Mouse (Mus musculus): ENCODE data around the gene Abcc4. TPM values are rescaled to one million over a fixed set of nuclear protein-coding genes. Genes with fewer than 3 reads are reported as not detected.

Gene Abcc4
- polyA plus RNA-seq, 1 experiment from 2014 or later, result 2.0 TPM

DNA sequence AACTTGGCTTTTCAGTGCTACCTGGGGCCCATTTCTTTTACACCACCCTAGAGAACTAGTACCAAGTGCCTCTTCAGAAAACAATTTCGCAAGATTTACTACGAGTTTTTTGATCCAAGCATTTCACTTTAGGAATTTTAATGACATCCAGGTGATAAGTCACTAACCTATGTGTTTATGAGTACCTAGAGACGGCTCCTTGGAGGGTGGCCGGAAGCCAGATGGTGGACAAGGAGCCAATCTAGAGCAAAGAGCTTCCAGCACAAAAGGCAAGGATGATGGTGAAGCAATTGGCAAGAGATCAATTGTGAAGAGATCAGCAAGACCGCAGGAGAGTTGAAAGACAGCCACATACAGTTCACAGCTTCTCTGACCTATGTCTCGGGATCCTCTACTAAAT, 8.7 kb upstream of the Abcc4 start:
- 78% methylated on average over 6 of the region's 6 CpGs for WGBS
- Histone ChIP-seq H3K4me3 (ENCODE audit: low read depth, low read length) (no peak overlapping the region), H3K36me3 (ENCODE audit: control insufficient read depth, insufficient read depth, low read length) (no peaks in the 10 kb centered on the region), H3K9me3 (ENCODE audit: control insufficient read depth, low read length) (no peaks in the 10 kb centered on the region), H3K4me2 (ENCODE audit: low read depth, low read length) (no peak overlapping the region), H3K27ac (ENCODE audit: low read depth, low read length) (no peak overlapping the region), H3K27me3 (ENCODE audit: control insufficient read depth, insufficient read depth, low read length) (no peaks in the 10 kb centered on the region), H3K9ac (replicated peaks; ENCODE audit: low read depth, low read length) (no peak overlapping the region), H3K4me1 (ENCODE audit: control insufficient read depth, insufficient read depth, low read length) (0 out of 2 replicates have a peak, but pooled peaks cover 6% of the 10 kb centered on the region)
- ATAC-seq (ENCODE audit: low read depth), result no peak

DNA sequence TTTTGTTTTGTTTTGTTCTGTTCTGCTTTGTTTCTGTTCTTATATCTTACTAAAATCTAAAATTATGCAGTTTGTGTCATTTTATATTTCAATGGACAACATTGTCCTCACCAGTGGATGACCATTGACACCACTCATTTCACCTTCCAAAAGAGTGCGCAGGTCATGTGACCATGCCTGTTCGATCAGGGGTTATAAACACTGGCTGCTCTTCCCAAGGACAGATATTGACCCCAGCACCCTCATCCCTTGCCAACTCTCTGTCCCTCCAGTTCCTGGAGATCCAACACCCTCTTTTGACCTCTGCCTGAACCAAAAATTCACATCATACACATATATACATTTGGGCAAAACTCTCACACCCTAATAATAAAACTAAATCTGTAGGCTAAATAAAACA, 8.3 kb upstream of the Abcc4 start:
- Histone ChIP-seq H3K36me3 (ENCODE audit: control insufficient read depth, insufficient read depth, low read length) (no peaks in the 10 kb centered on the region), H3K9ac (replicated peaks; ENCODE audit: low read depth, low read length) (no peak overlapping the region), H3K4me2 (ENCODE audit: low read depth, low read length) (no peak overlapping the region), H3K4me1 (ENCODE audit: control insufficient read depth, insufficient read depth, low read length) (0 out of 2 replicates have a peak, but pooled peaks cover 6% of the 10 kb centered on the region), H3K9me3 (ENCODE audit: control insufficient read depth, low read length) (no peaks in the 10 kb centered on the region), H3K27ac (ENCODE audit: low read depth, low read length) (no peak overlapping the region), H3K4me3 (ENCODE audit: low read depth, low read length) (no peak overlapping the region), H3K27me3 (ENCODE audit: control insufficient read depth, insufficient read depth, low read length) (no peaks in the 10 kb centered on the region)
- no peak for ATAC-seq (ENCODE audit: low read depth)
- WGBS, result 84% methylated on average over 2 of the region's 2 CpGs

DNA sequence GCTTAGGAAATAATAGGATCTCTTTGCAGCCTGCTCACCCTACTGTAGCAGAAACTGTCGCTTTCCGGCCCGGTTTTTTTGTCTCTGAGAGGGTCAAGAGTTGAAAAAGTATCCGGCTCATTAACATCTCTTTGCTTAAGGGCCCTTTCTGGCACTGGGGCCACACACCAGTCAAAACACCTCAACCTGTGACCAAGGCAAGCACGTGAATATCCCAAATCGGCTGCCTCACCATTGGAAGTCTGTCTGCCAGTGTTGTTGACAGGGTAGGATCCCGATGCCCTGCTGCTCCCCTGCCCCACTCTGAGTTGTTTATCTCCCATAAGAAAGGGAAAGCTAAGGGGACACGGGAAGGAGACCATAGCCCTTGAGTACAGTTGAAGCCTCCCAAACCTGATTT, 7.8 kb upstream of the Abcc4 start:
- WGBS, result 8% methylated on average over 8 of the region's 8 CpGs
- H3K9ac ChIP-seq (replicated peaks; ENCODE audit: low read depth, low read length), result peak overlapping the region; percentile 13; the same call in 1 of the 2 replicates
- H3K4me1 ChIP-seq (ENCODE audit: control insufficient read depth, insufficient read depth, low read length), result 0 out of 2 replicates have a peak, but pooled peaks cover 6% of the 10 kb centered on the region
- H3K9me3 ChIP-seq (ENCODE audit: control insufficient read depth, low read length), result no peaks in the 10 kb centered on the region
- peak overlapping the region; percentile 56 for H3K4me2 ChIP-seq (ENCODE audit: low read depth, low read length)
- no peak overlapping the region for H3K27ac ChIP-seq (ENCODE audit: low read depth, low read length)
- H3K4me3 ChIP-seq (ENCODE audit: low read depth, low read length), result peak overlapping the region; percentile 15; the same call in 1 of the 2 replicates
- no peaks in the 10 kb centered on the region for H3K27me3 ChIP-seq (ENCODE audit: control insufficient read depth, insufficient read depth, low read length)
- ATAC-seq (ENCODE audit: low read depth), result 0 out of 2 replicates have a peak, but pooled peaks have one; percentile 4
- no peaks in the 10 kb centered on the region for H3K36me3 ChIP-seq (ENCODE audit: control insufficient read depth, insufficient read depth, low read length)

DNA sequence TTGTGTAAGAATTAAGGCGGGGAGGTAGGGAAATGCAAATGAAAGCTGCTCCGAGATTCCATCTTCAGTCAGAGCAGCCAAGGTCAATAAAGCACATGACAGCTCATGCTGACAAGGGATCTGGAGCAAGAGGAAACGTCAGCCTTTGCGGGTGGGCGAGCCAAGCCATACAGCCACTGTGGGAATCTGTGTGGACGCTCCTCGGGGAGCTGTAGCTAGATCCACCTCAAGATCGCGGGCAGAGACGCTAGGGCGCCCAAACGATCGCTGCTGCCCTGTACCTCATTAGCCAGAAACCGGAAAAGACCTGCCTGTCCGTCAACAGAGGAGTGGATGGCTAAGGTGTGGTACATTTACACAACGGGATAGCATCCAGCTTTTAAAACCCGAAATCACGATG, 7.4 kb upstream of the Abcc4 start:
- 0 out of 2 replicates have a peak, but pooled peaks have one; percentile 26 for ATAC-seq (ENCODE audit: low read depth)
- H3K4me3 ChIP-seq (ENCODE audit: low read depth, low read length), result peak overlapping the region; percentile 15; the same call in 1 of the 2 replicates
- WGBS, result 2% methylated on average over 18 of the region's 18 CpGs
- H3K27me3 ChIP-seq (ENCODE audit: control insufficient read depth, insufficient read depth, low read length), result no peaks in the 10 kb centered on the region
- H3K9me3 ChIP-seq (ENCODE audit: control insufficient read depth, low read length), result no peaks in the 10 kb centered on the region
- peak overlapping the region; percentile 56 for H3K4me2 ChIP-seq (ENCODE audit: low read depth, low read length)
- H3K9ac ChIP-seq (replicated peaks; ENCODE audit: low read depth, low read length), result peak overlapping the region; percentile 13; the same call in 1 of the 2 replicates
- no peak overlapping the region for H3K27ac ChIP-seq (ENCODE audit: low read depth, low read length)
- H3K4me1 ChIP-seq (ENCODE audit: control insufficient read depth, insufficient read depth, low read length), result 0 out of 2 replicates have a peak, but pooled peaks cover 6% of the 10 kb centered on the region
- no peaks in the 10 kb centered on the region for H3K36me3 ChIP-seq (ENCODE audit: control insufficient read depth, insufficient read depth, low read length)

DNA sequence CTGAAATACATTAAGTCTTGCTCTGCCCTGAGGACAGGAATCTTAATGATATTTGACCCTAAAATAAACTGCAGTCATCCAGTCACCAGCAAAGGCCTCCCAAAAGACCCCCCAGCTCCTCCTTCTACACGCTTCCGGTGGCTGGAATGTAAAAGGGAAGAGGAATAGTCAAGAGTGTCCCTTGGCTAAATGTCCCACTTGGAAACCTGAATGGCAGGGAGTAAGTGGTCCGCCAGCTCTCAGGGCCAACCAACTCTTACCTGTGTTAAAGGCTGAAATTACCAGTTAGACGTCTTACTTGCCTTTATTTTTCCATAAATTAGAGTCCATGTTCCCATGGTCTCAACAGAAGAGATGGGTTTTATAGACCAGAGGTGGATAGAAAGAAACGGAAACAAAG, 6.9 kb upstream of the Abcc4 start:
- Histone ChIP-seq H3K4me1 (ENCODE audit: control insufficient read depth, insufficient read depth, low read length) (0 out of 2 replicates have a peak, but pooled peaks cover 6% of the 10 kb centered on the region), H3K27me3 (ENCODE audit: control insufficient read depth, insufficient read depth, low read length) (no peaks in the 10 kb centered on the region), H3K9ac (replicated peaks; ENCODE audit: low read depth, low read length) (no peak overlapping the region), H3K4me3 (ENCODE audit: low read depth, low read length) (no peak overlapping the region), H3K4me2 (ENCODE audit: low read depth, low read length) (peak overlapping the region; percentile 56), H3K36me3 (ENCODE audit: control insufficient read depth, insufficient read depth, low read length) (no peaks in the 10 kb centered on the region), H3K27ac (ENCODE audit: low read depth, low read length) (no peak overlapping the region), H3K9me3 (ENCODE audit: control insufficient read depth, low read length) (no peaks in the 10 kb centered on the region)
- ATAC-seq (ENCODE audit: low read depth), result no peak
- WGBS, result 50% methylated on average over 5 of the region's 5 CpGs

DNA sequence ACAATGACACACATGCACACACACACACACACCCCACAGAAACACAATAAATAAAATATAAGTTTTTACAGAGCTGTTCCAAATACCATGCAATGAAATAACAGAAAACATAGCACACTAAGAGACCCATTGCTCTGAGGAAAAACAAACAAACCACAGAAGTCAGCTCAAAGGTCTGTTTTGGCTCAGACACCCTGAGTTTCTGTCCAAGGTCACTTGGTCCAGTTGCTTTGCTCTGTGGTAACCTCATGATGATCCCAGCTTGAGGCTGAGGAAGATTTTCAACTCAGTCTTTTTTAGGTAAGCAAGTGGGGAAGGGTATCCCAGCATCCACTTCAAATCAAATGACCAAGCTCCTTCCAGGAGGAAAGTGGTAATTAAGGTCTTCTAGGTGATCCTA, 4.9 kb upstream of the Abcc4 start:
- Histone ChIP-seq H3K36me3 (ENCODE audit: control insufficient read depth, insufficient read depth, low read length) (no peaks in the 10 kb centered on the region), H3K27me3 (ENCODE audit: control insufficient read depth, insufficient read depth, low read length) (0 out of 2 replicates have a peak, but pooled peaks cover 4% of the 10 kb centered on the region), H3K4me1 (ENCODE audit: control insufficient read depth, insufficient read depth, low read length) (peaks cover 6% of the 10 kb centered on the region; the same call in 1 of the 2 replicates), H3K4me2 (ENCODE audit: low read depth, low read length) (no peak overlapping the region), H3K27ac (ENCODE audit: low read depth, low read length) (no peak overlapping the region), H3K9me3 (ENCODE audit: control insufficient read depth, low read length) (no peaks in the 10 kb centered on the region), H3K9ac (replicated peaks; ENCODE audit: low read depth, low read length) (no peak overlapping the region), H3K4me3 (ENCODE audit: low read depth, low read length) (no peak overlapping the region)
- no peak for ATAC-seq (ENCODE audit: low read depth)

DNA sequence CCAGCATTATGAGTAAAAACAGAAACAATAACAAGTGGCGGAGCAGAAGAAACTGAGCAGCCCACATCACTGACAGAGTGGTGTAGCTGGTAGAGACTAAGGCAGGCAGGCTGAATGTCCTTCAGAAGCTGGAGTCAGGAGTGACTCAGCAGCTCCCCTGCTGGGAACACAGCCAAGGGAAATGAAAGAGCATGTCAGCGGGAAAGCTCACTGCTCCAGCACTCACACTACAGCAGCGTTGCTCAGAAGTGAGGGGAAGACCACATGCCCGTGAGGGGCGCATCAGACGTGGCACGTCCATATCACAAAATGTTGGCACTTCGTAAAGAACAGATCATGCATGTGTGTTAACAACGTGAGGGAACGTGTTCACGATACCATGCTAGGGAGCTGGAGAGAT, 3.7 kb upstream of the Abcc4 start:
- peaks cover 6% of the 10 kb centered on the region; the same call in 1 of the 2 replicates for H3K4me1 ChIP-seq (ENCODE audit: control insufficient read depth, insufficient read depth, low read length)
- H3K27ac ChIP-seq (ENCODE audit: low read depth, low read length), result no peak overlapping the region
- no peak overlapping the region for H3K9ac ChIP-seq (replicated peaks; ENCODE audit: low read depth, low read length)
- H3K4me2 ChIP-seq (ENCODE audit: low read depth, low read length), result no peak overlapping the region
- no peaks in the 10 kb centered on the region for H3K36me3 ChIP-seq (ENCODE audit: control insufficient read depth, insufficient read depth, low read length)
- H3K9me3 ChIP-seq (ENCODE audit: control insufficient read depth, low read length), result no peaks in the 10 kb centered on the region
- WGBS, result 35% methylated on average over 11 of the region's 11 CpGs
- 0 out of 2 replicates have a peak, but pooled peaks cover 4% of the 10 kb centered on the region for H3K27me3 ChIP-seq (ENCODE audit: control insufficient read depth, insufficient read depth, low read length)
- H3K4me3 ChIP-seq (ENCODE audit: low read depth, low read length), result no peak overlapping the region
- ATAC-seq (ENCODE audit: low read depth), result peak; percentile 54; the same call in 1 of the 2 replicates

DNA sequence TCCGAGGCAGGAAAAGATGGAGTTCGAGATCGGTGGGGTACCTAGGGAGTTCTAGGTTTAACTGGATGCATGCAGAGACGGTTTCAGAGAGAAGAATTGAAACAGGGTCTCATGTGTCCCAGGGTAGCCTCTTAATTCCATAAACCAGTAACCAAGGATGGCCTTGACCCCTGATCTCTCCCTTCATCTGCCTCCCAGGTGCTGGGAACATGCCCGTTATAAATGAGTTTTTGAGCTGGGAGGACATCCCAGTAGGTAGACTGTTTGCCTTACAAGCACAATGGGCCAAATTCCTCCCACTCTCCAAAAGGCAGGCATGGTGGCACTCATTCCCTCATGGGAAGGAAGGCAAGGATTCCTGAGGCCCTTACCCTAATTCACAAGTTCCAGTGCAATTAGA, 2.1 kb upstream of the Abcc4 start:
- Histone ChIP-seq H3K4me2 (ENCODE audit: low read depth, low read length) (no peak overlapping the region), H3K4me1 (ENCODE audit: control insufficient read depth, insufficient read depth, low read length) (peaks cover under 1% of the 10 kb centered on the region; the same call in 1 of the 2 replicates), H3K36me3 (ENCODE audit: control insufficient read depth, insufficient read depth, low read length) (no peaks in the 10 kb centered on the region), H3K27me3 (ENCODE audit: control insufficient read depth, insufficient read depth, low read length) (0 out of 2 replicates have a peak, but pooled peaks cover 4% of the 10 kb centered on the region), H3K4me3 (ENCODE audit: low read depth, low read length) (no peak overlapping the region), H3K9ac (replicated peaks; ENCODE audit: low read depth, low read length) (no peak overlapping the region), H3K9me3 (ENCODE audit: control insufficient read depth, low read length) (no peaks in the 10 kb centered on the region), H3K27ac (ENCODE audit: low read depth, low read length) (no peak overlapping the region)
- 87% methylated on average over 5 of the region's 5 CpGs for WGBS
- no peak for ATAC-seq (ENCODE audit: low read depth)

DNA sequence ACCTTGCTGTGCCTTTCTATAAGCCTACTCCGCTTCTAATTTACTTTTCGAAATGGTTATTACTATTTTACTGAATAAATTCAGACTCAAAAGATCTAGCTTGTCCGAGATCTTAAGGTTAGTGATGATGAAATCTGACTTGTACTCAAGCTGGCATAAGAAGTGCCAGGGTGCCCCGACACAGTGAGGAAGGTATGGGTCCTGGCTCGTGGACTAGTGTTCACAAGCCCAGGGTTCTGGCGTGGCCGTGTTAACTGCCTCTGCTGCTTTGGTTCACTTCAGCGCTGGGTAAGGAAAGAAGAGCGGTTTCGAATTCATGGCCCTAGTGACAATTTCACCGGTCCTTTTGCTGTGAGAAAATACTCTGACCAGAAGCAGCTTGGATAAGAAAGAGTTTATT, 943 bp upstream of the Abcc4 start:
- Histone ChIP-seq H3K4me3 (ENCODE audit: low read depth, low read length) (no peak overlapping the region), H3K4me1 (ENCODE audit: control insufficient read depth, insufficient read depth, low read length) (no peaks in the 10 kb centered on the region; the same call in 1 of the 2 replicates), H3K9me3 (ENCODE audit: control insufficient read depth, low read length) (no peaks in the 10 kb centered on the region), H3K9ac (replicated peaks; ENCODE audit: low read depth, low read length) (no peak overlapping the region), H3K27me3 (ENCODE audit: control insufficient read depth, insufficient read depth, low read length) (0 out of 2 replicates have a peak, but pooled peaks cover 4% of the 10 kb centered on the region), H3K4me2 (ENCODE audit: low read depth, low read length) (peak overlapping the region; percentile 97; the same call in 1 of the 2 replicates), H3K27ac (ENCODE audit: low read depth, low read length) (no peak overlapping the region), H3K36me3 (ENCODE audit: control insufficient read depth, insufficient read depth, low read length) (no peaks in the 10 kb centered on the region)
- ATAC-seq (ENCODE audit: low read depth), result no peak
- WGBS, result 84% methylated on average over 11 of the region's 11 CpGs
